Mouse (Mus musculus): Measurements from ENCODE around the gene Cfap298.

The Cfap298 gene

GRCm38 (mm10) chr16:90934687-90935328 lies at the start of gene Cfap298:
Cfap298 (minus strand) TSS chr16:90935114.
- peak; percentile 90 to 92 for DNase-seq (ENCODE audit: low spot score in 2 of 2)

GRCm38 (mm10) chr16:90971004-90971403 lies 36.1 kb upstream of the Cfap298 start:
- no peak for DNase-seq (ENCODE audit: low spot score in 2 of 2)

DNA sequence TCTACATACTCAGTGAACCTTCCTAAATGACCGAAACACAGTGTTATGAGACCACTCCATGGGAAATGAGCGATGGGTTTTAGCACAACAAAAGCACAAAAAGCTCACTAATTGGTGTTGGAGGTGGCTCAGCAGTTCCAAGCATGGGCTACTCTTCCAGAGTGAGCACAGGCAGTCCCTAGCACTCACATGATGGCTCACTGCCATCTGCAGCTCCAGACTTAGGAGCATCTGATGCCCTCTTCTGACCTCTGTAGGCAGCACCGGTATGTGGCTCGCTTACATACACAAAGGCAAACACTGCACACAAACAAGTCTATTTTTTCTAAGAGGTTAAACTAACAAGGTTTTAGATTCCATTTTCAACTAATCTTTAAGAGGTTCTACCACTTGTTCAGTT lies 31.3 kb upstream of the Cfap298 start:
- no peak for DNase-seq (ENCODE audit: low spot score in 2 of 2)

GRCm38 (mm10) chr16:90964302-90964701 lies 29.4 kb upstream of the Cfap298 start:
- DNase-seq (ENCODE audit: low spot score in 2 of 2) = no peak

GRCm38 (mm10) chr16:90963866-90964265 lies 29.0 kb upstream of the Cfap298 start:
- no peak for DNase-seq (ENCODE audit: low spot score in 2 of 2)

- DNase-seq (ENCODE audit: low spot score in 2 of 2) = no peak
Observed at GRCm38 (mm10) chr16:90963231-90963630, 28.3 kb upstream of the Cfap298 start.

GRCm38 (mm10) chr16:90958301-90959085 lies 23.6 kb upstream of the Cfap298 start:
- no peak for DNase-seq (ENCODE audit: low spot score in 2 of 2)

GRCm38 (mm10) chr16:90955494-90955893 lies 20.6 kb upstream of the Cfap298 start:
- no peak for DNase-seq (ENCODE audit: low spot score in 2 of 2)

DNA sequence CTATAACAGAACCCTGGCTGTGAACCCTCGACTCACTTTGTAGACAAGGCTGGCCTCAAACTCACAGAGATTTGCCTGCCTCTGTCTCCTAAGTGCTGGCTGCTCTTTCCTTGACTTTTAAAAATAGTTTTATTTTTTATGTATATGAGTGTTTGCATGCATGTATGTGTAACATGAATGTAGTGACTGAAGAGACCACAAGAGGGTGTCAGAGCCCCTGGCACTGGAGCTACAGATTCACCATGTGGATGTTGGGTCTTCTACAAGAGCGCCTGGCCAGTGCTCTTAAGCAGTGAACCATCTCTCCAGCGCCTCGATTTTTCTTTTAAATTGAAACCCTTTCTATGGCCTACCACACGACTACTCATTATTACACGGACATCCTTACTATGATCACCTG lies 18.9 kb upstream of the Cfap298 start:
- no peak for DNase-seq (ENCODE audit: low spot score in 2 of 2)

GRCm38 (mm10) chr16:90953147-90953546 lies 18.2 kb upstream of the Cfap298 start:
- DNase-seq (ENCODE audit: low spot score in 2 of 2) = no peak

GRCm38 (mm10) chr16:90950354-90950963 lies 15.5 kb upstream of the Cfap298 start:
- no peak for DNase-seq (ENCODE audit: low spot score in 2 of 2)

GRCm38 (mm10) chr16:90946977-90947376 lies 12.1 kb upstream of the Cfap298 start:
- no peak for DNase-seq (ENCODE audit: low spot score in 2 of 2)

GRCm38 (mm10) chr16:90941246-90941645 lies 6.3 kb upstream of the Cfap298 start:
- DNase-seq (ENCODE audit: low spot score in 2 of 2) = no peak

- DNase-seq (ENCODE audit: low spot score in 2 of 2) = peak in 1 of 2 experiments; percentile 68
Observed at GRCm38 (mm10) chr16:90934193-90934686, 674 bp downstream of the Cfap298 start.

DNA sequence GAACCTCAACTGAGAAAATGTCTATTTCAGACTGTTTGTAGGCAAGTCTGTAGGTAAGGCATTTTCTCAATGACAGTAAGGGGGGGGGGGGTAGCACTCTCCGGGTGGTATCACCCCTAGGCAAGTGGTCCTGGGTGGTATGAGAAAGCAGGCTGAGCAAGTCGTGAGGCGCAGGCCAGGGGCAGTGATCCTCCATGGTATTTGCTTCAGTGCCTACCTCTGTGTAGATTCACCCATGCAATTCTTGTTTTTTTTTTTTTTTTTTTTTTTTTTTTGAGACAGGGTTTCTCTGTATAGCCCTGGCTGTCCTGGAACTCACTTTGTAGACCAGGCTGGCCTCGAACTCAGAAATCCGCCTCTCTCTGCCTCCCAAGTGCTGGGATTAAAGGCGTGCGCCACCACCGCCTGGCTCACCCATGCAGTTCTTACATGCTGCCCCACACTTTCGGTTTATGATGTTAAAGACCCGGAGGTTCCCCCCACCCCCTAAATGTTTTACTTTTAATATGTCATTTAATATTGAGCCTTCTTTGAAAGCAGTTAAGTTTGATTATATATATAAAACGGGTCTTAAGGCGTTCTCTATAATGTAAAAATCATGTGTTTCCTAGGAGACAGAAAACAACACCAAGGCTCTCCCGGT lies 1.3 kb downstream of the Cfap298 start:
- DNase-seq (ENCODE audit: low spot score in 2 of 2) = no peak

GRCm38 (mm10) chr16:90927446-90927845 lies 7.5 kb downstream of the Cfap298 start:
- DNase-seq (ENCODE audit: low spot score in 2 of 2) = no peak

- peak; percentile 47 to 69 for DNase-seq (ENCODE audit: low spot score in 2 of 2)
Observed at GRCm38 (mm10) chr16:90925461-90925860, 9.5 kb downstream of the Cfap298 start.

GRCm38 (mm10) chr16:90924606-90925370 lies 10.1 kb downstream of the Cfap298 start:
- no peak for DNase-seq (ENCODE audit: low spot score in 2 of 2)

DNA sequence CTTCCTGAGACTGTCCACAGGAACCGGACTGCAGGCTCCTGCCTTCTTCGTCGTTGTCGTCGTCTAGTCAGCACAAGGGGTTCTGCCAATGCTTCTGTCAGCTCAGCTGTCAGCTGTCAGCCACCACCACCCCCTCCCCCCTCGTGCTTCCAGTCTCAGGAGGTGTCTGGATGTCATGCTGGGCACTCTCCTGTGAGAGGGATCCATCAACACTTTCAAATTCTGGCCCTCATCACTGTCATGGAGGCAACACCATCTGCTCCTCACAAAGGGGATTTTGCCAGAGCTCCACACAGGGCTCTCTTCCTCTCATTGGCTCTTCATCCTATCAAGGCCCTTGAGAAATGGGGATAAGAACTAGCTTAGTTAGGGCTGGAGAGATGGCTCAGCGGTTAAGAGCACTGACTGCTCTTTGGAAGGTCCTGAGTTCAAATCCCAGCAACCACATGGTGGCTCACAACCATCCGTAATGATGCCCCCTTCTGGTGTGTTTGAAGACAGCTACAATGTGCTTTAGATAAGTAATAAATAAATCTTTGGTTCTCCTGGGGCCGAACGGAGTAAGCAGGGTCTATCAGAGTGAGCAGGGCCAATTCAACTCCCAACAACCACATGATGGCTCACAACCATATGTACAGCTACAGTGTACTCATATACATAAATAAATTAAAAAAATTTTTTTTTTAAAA lies 13.3 kb downstream of the Cfap298 start:
- no peak for DNase-seq (ENCODE audit: low spot score in 2 of 2)

- no peak for DNase-seq (ENCODE audit: low spot score in 2 of 2)
Observed at GRCm38 (mm10) chr16:90917156-90917555, 17.8 kb downstream of the Cfap298 start.

DNA sequence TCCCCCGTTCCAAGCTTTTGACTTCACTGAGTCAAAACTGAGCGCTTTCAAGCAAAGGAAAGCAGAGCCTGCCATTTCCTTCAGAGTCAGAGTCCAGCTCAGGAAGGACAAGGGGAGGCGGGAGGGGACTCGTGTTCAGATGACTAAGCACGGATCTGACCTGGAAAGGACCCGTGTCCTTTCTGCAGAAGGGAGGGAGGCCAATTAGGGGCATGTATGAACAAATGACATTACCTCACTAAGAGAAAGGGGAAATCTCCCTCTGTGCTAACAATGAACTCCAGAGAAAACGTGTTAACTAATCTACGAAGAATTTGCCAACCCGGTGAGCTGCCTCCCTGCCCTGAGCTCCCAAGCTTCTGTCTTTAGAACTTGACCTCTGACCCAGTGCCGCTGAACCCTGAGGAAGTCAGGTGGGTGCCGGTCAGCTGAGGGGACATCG lies 18.9 kb downstream of the Cfap298 start:
- DNase-seq (ENCODE audit: low spot score in 2 of 2) = peak; percentile 28 to 44

Data from urinary bladder, postnatal 36 days (tissue).